Mouse (Mus musculus): Measurements from ENCODE around the gene Mtmr14. TPM values are rescaled to one million over a fixed set of nuclear protein-coding genes. Genes with fewer than 3 reads are reported as not detected.
A peak's percentile ranks its signal among the peaks of the same experiment; 100 is the strongest.

The Mtmr14 gene
- polyA plus RNA-seq, 1 experiment from 2014 or later = 37.5 TPM

- DNase-seq (ENCODE audit: low spot score) = no peak
These were observed 39.2 kb downstream of the Mtmr14 start for GRCm38 (mm10) chr6:113276846-113277245.

GRCm38 (mm10) chr6:113281676-113282075 is 44.0 kb downstream of the Mtmr14 start:
- DNase-seq (ENCODE audit: low spot score) = no peak

- peak; percentile 22 for DNase-seq (ENCODE audit: low spot score)
These were observed 44.6 kb downstream of the Mtmr14 start, which contains the start of gene Cpne9 for GRCm38 (mm10) chr6:113282101-113282802. Gene Cpne9, plus strand, starts transcription at chr6:113282307.

DNA sequence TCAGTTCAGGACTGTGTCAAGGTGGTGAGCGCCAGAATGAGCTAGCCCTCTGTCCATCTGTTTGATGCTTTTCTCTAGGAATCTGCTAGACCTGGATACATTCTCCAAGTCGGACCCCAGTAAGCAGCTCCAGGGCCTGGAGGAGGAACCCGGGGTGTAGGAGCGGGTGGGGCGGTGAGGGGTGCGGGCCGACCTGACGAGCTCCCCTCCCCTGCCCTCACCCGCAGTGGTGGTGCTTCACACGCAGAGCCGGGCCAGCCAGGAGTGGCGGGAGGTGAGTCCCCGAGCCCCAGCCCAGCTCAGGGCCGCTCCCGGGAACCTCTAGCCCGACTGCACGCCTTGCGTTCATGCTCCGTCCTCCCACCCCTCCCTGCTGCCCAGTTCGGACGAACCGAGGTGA is 45.3 kb downstream of the Mtmr14 start:
- no peak for DNase-seq (ENCODE audit: low spot score)

- DNase-seq (ENCODE audit: low spot score) = no peak
These were observed 45.9 kb downstream of the Mtmr14 start for GRCm38 (mm10) chr6:113283500-113283899.

GRCm38 (mm10) chr6:113284931-113285330 is 47.3 kb downstream of the Mtmr14 start:
- DNase-seq (ENCODE audit: low spot score) = no peak

- DNase-seq (ENCODE audit: low spot score) = no peak
These were observed 48.7 kb downstream of the Mtmr14 start for GRCm38 (mm10) chr6:113286316-113286715.

DNA sequence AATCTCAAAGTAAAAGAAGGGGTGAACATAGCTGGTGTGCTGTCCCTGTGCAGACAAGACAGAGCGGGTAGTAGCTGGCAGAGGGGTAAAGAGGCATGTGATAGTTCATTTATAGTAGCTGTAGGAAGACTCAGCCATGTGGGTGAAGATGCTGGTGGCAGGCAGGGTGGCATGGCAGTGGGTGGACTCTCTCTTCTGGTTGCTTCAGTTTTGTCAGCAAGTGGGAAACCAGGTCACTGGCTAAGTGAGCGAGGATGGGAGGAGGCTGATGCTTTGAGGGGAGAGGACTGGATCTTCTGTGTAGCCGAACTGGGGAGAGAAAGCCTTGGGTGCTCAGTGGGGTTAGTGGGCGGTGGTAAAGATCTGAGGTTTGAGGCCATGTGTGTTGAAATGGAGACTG is 49.6 kb downstream of the Mtmr14 start:
- no peak for DNase-seq (ENCODE audit: low spot score)

DNA sequence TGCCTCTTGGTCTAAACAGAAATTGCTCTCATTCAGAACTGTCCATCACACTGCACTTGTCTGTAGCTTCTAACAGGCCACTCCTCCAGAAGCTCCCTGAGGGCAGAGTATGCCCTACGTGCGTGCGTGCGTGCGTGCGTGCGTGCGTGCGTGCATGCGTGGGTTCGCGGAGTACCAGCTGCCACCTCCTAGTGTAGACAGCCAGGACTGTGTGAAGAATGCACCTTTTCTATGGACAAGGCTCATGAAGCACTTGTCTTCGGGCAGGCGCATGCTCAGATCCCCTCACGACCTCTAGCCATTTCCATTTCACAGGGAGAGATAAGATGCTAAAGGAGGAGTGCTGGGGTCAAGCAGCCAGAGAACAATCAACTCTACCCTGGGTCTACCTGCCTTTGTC is 51.7 kb downstream of the Mtmr14 start:
- no peak for DNase-seq (ENCODE audit: low spot score)

- DNase-seq (ENCODE audit: low spot score) = no peak
These were observed 52.7 kb downstream of the Mtmr14 start for GRCm38 (mm10) chr6:113290346-113290745.

DNA sequence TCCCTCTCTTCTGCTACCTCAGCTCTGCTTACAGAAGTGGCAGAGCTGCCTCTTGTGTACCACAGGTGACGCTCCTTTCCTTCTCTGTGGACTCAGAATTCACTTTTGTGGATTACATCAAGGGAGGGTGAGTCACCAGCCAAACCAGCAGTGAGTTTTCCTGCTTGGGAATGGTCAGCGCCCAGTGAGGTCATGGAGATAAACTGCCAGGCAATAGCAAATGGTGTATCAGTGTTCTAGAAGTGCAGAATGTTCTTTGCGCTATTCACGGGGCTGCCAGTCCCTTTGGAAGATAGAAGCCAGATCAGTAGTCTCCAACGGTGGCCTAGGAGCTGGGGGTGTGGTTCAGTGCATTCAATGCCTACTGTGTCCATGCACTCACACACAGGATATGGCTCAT is 55.3 kb downstream of the Mtmr14 start:
- no peak for DNase-seq (ENCODE audit: low spot score)

- DNase-seq (ENCODE audit: low spot score) = no peak
These were observed 58.4 kb downstream of the Mtmr14 start for GRCm38 (mm10) chr6:113296046-113296445.

- no peak for DNase-seq (ENCODE audit: low spot score)
These were observed 59.0 kb downstream of the Mtmr14 start for GRCm38 (mm10) chr6:113296639-113297038.

GRCm38 (mm10) chr6:113301350-113301749 is 63.7 kb downstream of the Mtmr14 start:
- DNase-seq (ENCODE audit: low spot score) = no peak

DNA sequence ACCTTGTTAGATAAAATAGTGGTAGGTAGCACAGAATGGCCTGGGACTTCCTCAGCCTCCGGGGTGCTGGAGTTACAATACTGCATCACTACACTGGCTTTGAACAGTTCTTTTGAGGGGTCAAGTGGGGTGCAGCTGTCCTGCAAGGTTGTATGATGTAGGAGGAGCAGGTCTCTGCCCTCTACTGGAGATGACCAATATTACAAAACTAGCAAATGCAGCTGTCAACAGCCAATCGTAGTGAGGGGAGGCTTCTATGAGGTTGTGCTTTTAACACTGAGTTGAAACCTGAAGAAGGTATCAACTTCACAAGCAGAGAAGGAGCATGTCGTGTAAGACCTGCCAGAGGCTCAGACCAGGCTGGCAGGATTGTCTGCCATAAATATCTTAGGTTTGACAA is 64.6 kb downstream of the Mtmr14 start:
- DNase-seq (ENCODE audit: low spot score) = peak; percentile 69

GRCm38 (mm10) chr6:113306322-113306985 is 68.8 kb downstream of the Mtmr14 start:
- peak; percentile 100 for DNase-seq (ENCODE audit: low spot score)

- no peak for DNase-seq (ENCODE audit: low spot score)
These were observed 69.3 kb downstream of the Mtmr14 start, which contains the start of gene Brpf1 for GRCm38 (mm10) chr6:113306986-113307349. Gene Brpf1, plus strand, starts transcription at chr6:113307137.

DNA sequence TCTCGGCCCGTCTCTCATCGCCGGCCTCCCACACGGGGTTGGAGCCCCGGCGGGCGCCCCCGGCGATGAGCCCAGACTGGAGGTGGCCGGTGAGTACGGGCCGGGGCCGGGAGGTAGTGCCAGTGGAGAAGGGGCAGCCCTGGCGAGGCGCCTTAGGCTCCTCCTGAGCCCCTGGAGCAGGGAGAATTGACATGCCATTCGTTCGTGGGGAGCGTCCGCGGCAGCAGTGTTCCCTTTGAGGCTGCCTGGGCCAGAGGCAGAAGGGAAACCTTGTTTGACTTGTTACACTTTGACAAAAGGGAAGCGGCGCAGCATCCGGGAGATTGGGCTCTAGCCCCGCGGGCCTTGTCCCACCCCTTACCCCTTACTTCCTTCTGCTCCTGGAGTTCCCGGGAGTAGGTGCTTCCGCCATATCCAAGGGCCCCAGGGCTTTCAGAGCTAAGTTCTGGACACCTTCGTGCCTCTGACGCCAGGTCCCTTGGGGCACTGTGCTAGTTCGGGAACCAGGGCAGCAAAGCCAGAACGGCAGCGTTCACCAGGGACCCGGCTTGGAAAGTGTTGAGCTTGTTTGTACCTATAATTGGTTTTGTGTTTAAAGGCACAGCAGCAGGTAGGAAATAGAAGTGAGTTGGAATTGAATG is 70.0 kb downstream of the Mtmr14 start:
- peak; percentile 58 for DNase-seq (ENCODE audit: low spot score)

GRCm38 (mm10) chr6:113308141-113308540 is 70.5 kb downstream of the Mtmr14 start:
- DNase-seq (ENCODE audit: low spot score) = peak; percentile 19

DNA sequence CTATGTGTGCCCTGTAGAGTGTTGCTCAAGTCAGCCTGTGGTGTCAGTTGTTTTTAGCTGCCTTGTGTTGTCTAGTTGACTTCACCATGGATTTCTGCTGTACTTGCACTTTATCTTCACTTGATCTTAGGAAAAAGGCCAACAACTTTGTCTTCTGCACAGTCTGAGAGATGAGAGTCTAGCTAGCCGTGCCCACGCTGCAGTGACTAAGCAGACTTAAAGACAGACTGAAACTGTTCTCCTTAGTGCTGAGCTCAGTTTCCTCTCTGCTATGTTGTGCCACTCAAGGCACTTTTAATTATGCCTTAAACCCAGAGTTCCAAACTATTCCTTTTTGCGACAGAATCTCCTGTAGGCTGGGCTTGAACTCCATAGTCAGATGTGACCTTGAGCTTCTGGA is 78.3 kb downstream of the Mtmr14 start:
- DNase-seq (ENCODE audit: low spot score) = no peak

DNA sequence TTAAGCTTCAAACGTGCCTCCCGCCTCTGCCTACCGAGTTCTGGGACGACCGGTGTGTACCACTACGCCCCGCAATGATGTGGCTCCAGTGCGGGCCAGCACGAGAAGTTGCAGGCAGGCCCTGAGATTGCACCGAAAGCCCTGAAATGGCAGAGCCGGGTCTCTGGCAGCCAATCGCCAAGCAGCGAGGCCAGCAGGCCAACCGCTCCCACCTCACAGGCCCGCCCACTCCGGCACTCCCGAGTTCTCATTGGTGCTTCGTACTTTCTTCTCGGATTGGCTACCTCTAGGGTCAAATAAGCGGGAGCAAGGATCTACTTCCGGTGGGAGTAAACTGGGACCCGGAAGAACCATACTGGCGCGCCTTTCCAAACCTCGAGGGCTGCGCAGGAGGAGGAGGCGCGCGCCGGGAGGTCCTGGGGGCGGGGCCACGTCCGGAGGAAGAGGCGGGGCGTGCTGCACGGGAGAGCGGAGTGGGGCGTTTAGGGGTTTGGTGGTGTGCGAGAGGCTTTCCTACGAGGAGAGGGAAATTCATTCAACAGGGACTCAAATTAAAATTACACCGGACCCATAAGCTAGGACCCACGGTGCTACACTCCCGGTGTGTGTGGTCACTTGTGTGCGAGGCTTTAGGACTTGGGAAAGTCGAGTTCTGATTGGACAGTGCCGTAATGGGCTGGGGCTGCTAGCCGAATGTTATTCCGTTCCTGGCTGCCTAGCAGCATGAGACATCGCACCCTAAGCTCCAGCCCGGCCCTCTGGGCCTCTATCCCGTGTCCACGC is 89.1 kb downstream of the Mtmr14 start, which contains the start of gene Ogg1:
Gene Ogg1, plus strand, starts transcription at position 440 of the 783 bp plus-strand sequence.
- peak; percentile 99 for DNase-seq (ENCODE audit: low spot score)

GRCm38 (mm10) chr6:113329396-113329795 is 91.8 kb downstream of the Mtmr14 start:
- DNase-seq (ENCODE audit: low spot score) = no peak
